Mouse (Mus musculus) hindbrain, postnatal 0 days (tissue): ENCODE measurements at regions not wholly inside any gene's neighbourhood (a gene's known extent, or its start where the extent isn't known, plus 50 kb on each side); places are given as distances from the start of the nearest gene placed in this dataset.
"Not testable (repeated sequence)": the region's sequence is repeated elsewhere in the genome, so short reads cannot be mapped to it uniquely, and the experiment has no call there.

ENCODE experiments used
- ATAC-seq: fragments of 200-750 bp; cut with Nextera tagmentation; 2 replicates; pipeline ENCODE4 v1.8.0; 2017; ENCODE audit warnings: mild to moderate bottlenecking, moderate TSS enrichment, moderate library complexity
- DNase-seq: peaks from one replicate; pipeline ENCODE4 v3.0.0-alpha.2; 2015; ENCODE audit warnings: low spot score
- H3K27ac ChIP-seq: fragments of 300-500 bp; sonication (generic); 2 replicates; pipeline ENCODE4 v1.5.1; 2014; ENCODE audit warnings: mild to moderate bottlenecking
- H3K27me3 ChIP-seq: fragments of 300-500 bp; sonication (generic); 2 replicates; pipeline ENCODE4 v1.6.1; 2014; ENCODE audit warnings: low read length, mixed read lengths; ENCODE audit not compliant: insufficient read depth
- H3K36me3 ChIP-seq: fragments of 300-500 bp; sonication (generic); 2 replicates; pipeline ENCODE4 v1.6.1; 2014; ENCODE audit warnings: low read length, mixed read lengths; ENCODE audit not compliant: insufficient read depth
- H3K4me1 ChIP-seq: fragments of 300-500 bp; sonication (generic); 2 replicates; pipeline ENCODE4 v1.6.1; 2014; ENCODE audit warnings: antibody characterized with exemption, low read length, mixed read lengths; ENCODE audit not compliant: insufficient read depth
- H3K4me2 ChIP-seq: fragments of 300-500 bp; sonication (generic); 2 replicates; pipeline ENCODE4 v1.6.1; 2014; ENCODE audit warnings: low read depth, mild to moderate bottlenecking, low read length, moderate library complexity, mixed read lengths
- H3K4me3 ChIP-seq: fragments of 300-500 bp; sonication (generic); 2 replicates; pipeline ENCODE4 v1.5.1; 2014; ENCODE audit warnings: low read length
- H3K9ac ChIP-seq: fragments of 300-500 bp; sonication (generic); replicated peaks from 2 replicates; pipeline ENCODE4 v1.6.1; 2014; ENCODE audit warnings: mild to moderate bottlenecking, low read length, moderate library complexity, mixed read lengths
- H3K9me3 ChIP-seq: fragments of 300-500 bp; sonication (generic); 2 replicates; pipeline ENCODE4 v1.6.1; 2016; ENCODE audit warnings: low read length, mixed read lengths
- CTCF ChIP-seq: IDR thresholded peaks from 2 replicates; pipeline ENCODE4 v1.5.1; 2016; ENCODE audit warnings: antibody characterized with exemption, control low read depth, low read depth
- WGBS: fragments of 180-500 bp; shearing (Covaris S2); extraction: QIAGEN DNeasy Blood & Tissue Kit; methylation state at CpG from one replicate; pipeline ENCODE4 v1.1.7; 2014; 5-methylcytosine and 5-hydroxymethylcytosine counted together

- DNase-seq (no peak), ATAC-seq (no peak)
- no peaks in the 10 kb centered on the region for H3K9me3 ChIP-seq
- no peaks in the 10 kb centered on the region for H3K4me1 ChIP-seq
- H3K27me3 ChIP-seq: no peaks in the 10 kb centered on the region
- TF ChIP-seq CTCF: no peak
- H3K9ac ChIP-seq: no peak overlapping the region
- no peak overlapping the region for H3K4me2 ChIP-seq
- WGBS: 48% methylated on average over 1 of the region's 1 CpGs
- H3K4me3 ChIP-seq: no peak overlapping the region
- no peak overlapping the region for H3K27ac ChIP-seq
- no peaks in the 10 kb centered on the region for H3K36me3 ChIP-seq
These were observed 293.6 kb downstream of the Nek10 start for GRCm38 (mm10) chr14:15096865-15097264.

- Histone ChIP-seq H3K4me2 (no peak overlapping the region), H3K9ac (no peak overlapping the region), H3K4me1 (no peaks in the 10 kb centered on the region), H3K27me3 (no peaks in the 10 kb centered on the region), H3K9me3 (no peaks in the 10 kb centered on the region), H3K4me3 (no peak overlapping the region), H3K27ac (no peak overlapping the region), H3K36me3 (no peaks in the 10 kb centered on the region)
- no peak for ATAC-seq
- no peak for TF ChIP-seq CTCF
- DNase-seq: no peak
These were observed 296.7 kb downstream of the Nek10 start for GRCm38 (mm10) chr14:15099909-15100308.

GRCm38 (mm10) chr14:15107795-15108321 is 304.6 kb downstream of the Nek10 start:
- no peak for ATAC-seq
- TF ChIP-seq CTCF: no peak
- 61% methylated on average over 2 of the region's 2 CpGs for WGBS
- Histone ChIP-seq H3K4me3 (no peak overlapping the region), H3K4me2 (no peak overlapping the region), H3K27ac (no peak overlapping the region), H3K36me3 (no peaks in the 10 kb centered on the region), H3K9me3 (no peaks in the 10 kb centered on the region), H3K9ac (no peak overlapping the region), H3K4me1 (no peaks in the 10 kb centered on the region), H3K27me3 (no peaks in the 10 kb centered on the region)
- DNase-seq: no peak

GRCm38 (mm10) chr14:15119745-15120144 is 316.5 kb downstream of the Nek10 start:
- Histone ChIP-seq H3K36me3 (no peaks in the 10 kb centered on the region), H3K27ac (no peak overlapping the region), H3K9ac (no peak overlapping the region), H3K4me1 (no peaks in the 10 kb centered on the region), H3K27me3 (no peaks in the 10 kb centered on the region), H3K4me2 (no peak overlapping the region), H3K9me3 (no peaks in the 10 kb centered on the region), H3K4me3 (no peak overlapping the region)
- TF ChIP-seq CTCF: peak; percentile 54
- WGBS: 63% methylated on average over 2 of the region's 2 CpGs
- ATAC-seq: no peak
- peak; percentile 17 for DNase-seq

- Histone ChIP-seq H3K4me2 (no peak overlapping the region), H3K9ac (no peak overlapping the region), H3K9me3 (no peaks in the 10 kb centered on the region), H3K4me3 (no peak overlapping the region), H3K4me1 (no peaks in the 10 kb centered on the region), H3K36me3 (no peaks in the 10 kb centered on the region), H3K27ac (no peak overlapping the region), H3K27me3 (no peaks in the 10 kb centered on the region)
- no peak for TF ChIP-seq CTCF
- no peak for ATAC-seq
- 63% methylated on average over 3 of the region's 3 CpGs for WGBS
- no peak for DNase-seq
These were observed 310.6 kb downstream of the Lrrc3b start for GRCm38 (mm10) chr14:15128157-15128556.

- not testable (repeated sequence) for DNase-seq, H3K9me3 ChIP-seq, H3K9ac ChIP-seq, H3K36me3 ChIP-seq, H3K27me3 ChIP-seq, H3K4me3 ChIP-seq, H3K4me1 ChIP-seq, ATAC-seq, H3K27ac ChIP-seq, H3K4me2 ChIP-seq
- 80% methylated on average over 1 of the region's 1 CpGs for WGBS
These were observed 297.9 kb downstream of the Lrrc3b start for GRCm38 (mm10) chr14:15140871-15141270.

GRCm38 (mm10) chr14:15142839-15143238 is 295.9 kb downstream of the Lrrc3b start:
- Histone ChIP-seq H3K36me3 (no peaks in the 10 kb centered on the region), H3K27ac (no peak overlapping the region), H3K9ac (no peak overlapping the region), H3K4me3 (no peak overlapping the region), H3K27me3 (no peaks in the 10 kb centered on the region), H3K4me1 (no peaks in the 10 kb centered on the region), H3K4me2 (no peak overlapping the region), H3K9me3 (no peaks in the 10 kb centered on the region)
- DNase-seq (no peak), ATAC-seq (no peak)
- WGBS: 77% methylated on average over 1 of the region's 1 CpGs
- no peak for TF ChIP-seq CTCF
